Mouse (Mus musculus) limb, embryonic 15.5 days (tissue): ENCODE data around the gene Tead1. TPM values are rescaled to one million over a fixed set of nuclear protein-coding genes. Genes with fewer than 3 reads are reported as not detected.

ENCODE experiments used
- ATAC-seq: fragments of 200-750 bp; cut with Nextera tagmentation; 2 replicates; pipeline ENCODE4 v1.8.0; 2017; ENCODE audit warnings: low read depth, moderate TSS enrichment; ENCODE audit not compliant: insufficient number of reproducible peaks, low FRiP score, low TSS enrichment
- H3K27ac ChIP-seq: fragments of 300-500 bp; sonication (generic); 2 replicates; pipeline ENCODE4 v1.5.1; 2015; ENCODE audit warnings: moderate library complexity, mild to moderate bottlenecking, inconsistent platforms
- H3K27me3 ChIP-seq: fragments of 300-500 bp; sonication (generic); 2 replicates; pipeline ENCODE4 v1.6.1; 2015; ENCODE audit warnings: inconsistent platforms
- H3K36me3 ChIP-seq: fragments of 300-500 bp; sonication (generic); 2 replicates; pipeline ENCODE4 v1.6.1; 2015; ENCODE audit warnings: inconsistent platforms
- H3K4me1 ChIP-seq: fragments of 300-500 bp; sonication (generic); 2 replicates; pipeline ENCODE4 v1.6.1; 2015; ENCODE audit warnings: inconsistent platforms
- H3K4me2 ChIP-seq: fragments of 300-500 bp; sonication (generic); 2 replicates; pipeline ENCODE4 v1.6.1; 2015; ENCODE audit warnings: mild to moderate bottlenecking, inconsistent platforms
- H3K4me3 ChIP-seq: fragments of 300-500 bp; sonication (generic); 2 replicates; pipeline ENCODE4 v1.5.1; 2015; ENCODE audit warnings: mild to moderate bottlenecking, inconsistent platforms
- H3K9ac ChIP-seq: fragments of 300-500 bp; sonication (generic); 2 replicates; pipeline ENCODE4 v1.6.1; 2015; ENCODE audit warnings: inconsistent platforms
- H3K9me3 ChIP-seq: fragments of 300-500 bp; sonication (generic); 2 replicates; pipeline ENCODE4 v1.6.1; 2016; ENCODE audit warnings: inconsistent platforms
- WGBS: fragments of 180-500 bp; shearing (Covaris S2); methylation state at CpG from one replicate; pipeline ENCODE4 v1.1.7; 2015; 5-methylcytosine and 5-hydroxymethylcytosine counted together
- polyA plus RNA-seq: library from polyadenylated mRNA; unstranded; fragments of >200 nt; fragmentation: Nextera tagmentation; extraction: Ambion mirVana; gene quantifications from 2 replicates; pipeline ENCODE4 v1.2.1, GENCODE M21; 2015

Tead1 gene
- polyA plus RNA-seq, 1 experiment from 2014 or later, result 24.5 TPM

DNA sequence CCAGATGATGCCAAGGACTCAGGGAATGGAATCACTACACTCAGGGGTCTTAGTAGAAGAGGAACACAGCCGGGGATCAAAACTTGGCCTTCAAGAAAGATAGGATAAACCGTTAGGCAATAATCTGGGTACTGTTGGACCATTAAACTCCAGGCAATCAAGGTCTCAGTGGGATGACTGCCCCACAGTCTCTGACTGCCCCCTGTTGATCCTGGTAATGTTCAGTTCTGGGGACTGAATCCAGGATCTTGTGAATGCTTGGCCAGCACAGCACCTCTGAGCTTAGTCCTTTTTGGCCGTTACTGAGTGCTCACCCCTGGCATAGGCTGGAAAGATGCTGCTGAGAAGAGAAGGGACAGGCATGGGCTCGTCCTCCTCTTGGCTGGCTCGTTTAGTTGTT is 34.4 kb downstream of the Tead1 start:
- H3K27me3 ChIP-seq, result no peaks in the 10 kb centered on the region
- ATAC-seq, result no peak
- peaks cover 46% of the 10 kb centered on the region for H3K4me1 ChIP-seq
- 38% methylated on average over 5 of the region's 5 CpGs for WGBS
- H3K9me3 ChIP-seq, result no peaks in the 10 kb centered on the region
- H3K27ac ChIP-seq, result no peak overlapping the region
- no peaks in the 10 kb centered on the region for H3K36me3 ChIP-seq
- no peak overlapping the region for H3K4me3 ChIP-seq
- H3K9ac ChIP-seq, result no peak overlapping the region
- H3K4me2 ChIP-seq, result no peak overlapping the region

DNA sequence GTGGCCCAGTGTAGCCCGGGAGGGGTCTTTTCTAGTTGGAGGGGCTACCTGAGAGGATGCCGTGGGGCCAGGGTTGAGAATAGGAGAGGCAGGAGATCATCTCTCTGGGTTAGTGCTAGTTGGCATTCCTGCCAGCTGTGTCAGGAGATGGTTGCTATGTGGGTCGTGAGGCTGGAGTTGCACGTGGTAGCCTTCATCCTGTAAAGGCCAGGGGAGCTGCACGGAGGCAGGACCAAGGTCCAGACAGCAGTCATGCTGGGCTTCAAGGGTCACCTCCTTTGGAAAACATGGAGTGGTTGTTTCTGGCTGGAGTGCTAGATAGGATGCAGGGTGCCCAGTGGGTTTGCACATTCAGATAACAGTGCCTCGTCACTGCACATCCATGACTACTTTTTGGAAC is 35.7 kb downstream of the Tead1 start:
- Histone ChIP-seq H3K27ac (no peak overlapping the region), H3K4me3 (no peak overlapping the region), H3K9ac (no peak overlapping the region), H3K4me2 (no peak overlapping the region), H3K4me1 (peaks cover 43% of the 10 kb centered on the region), H3K36me3 (no peaks in the 10 kb centered on the region), H3K27me3 (no peaks in the 10 kb centered on the region), H3K9me3 (no peaks in the 10 kb centered on the region)
- 79% methylated on average over 6 of the region's 6 CpGs for WGBS
- no peak for ATAC-seq

DNA sequence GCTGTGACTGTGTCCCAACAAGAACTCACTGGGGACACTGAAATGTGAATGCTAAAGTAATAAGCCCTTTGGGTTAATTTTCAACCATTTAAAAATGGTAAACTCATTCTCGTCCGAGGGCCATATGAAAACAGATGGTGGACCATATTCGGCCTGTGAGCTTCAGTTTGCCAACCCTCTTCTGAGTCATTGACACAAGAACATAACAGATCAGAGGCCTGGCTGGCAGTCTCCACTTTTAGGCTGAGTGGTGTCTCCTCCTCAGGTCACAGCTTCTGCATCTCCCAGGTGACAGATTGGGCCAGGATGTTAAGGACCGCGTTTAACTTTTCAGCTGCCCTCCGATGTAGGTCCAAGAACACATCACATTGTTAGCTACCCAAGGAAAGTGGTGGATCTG is 37.6 kb downstream of the Tead1 start:
- Histone ChIP-seq H3K27ac (no peak overlapping the region), H3K4me2 (no peak overlapping the region), H3K4me1 (peaks cover 47% of the 10 kb centered on the region), H3K36me3 (no peaks in the 10 kb centered on the region), H3K4me3 (no peak overlapping the region), H3K9ac (no peak overlapping the region), H3K27me3 (no peaks in the 10 kb centered on the region), H3K9me3 (no peaks in the 10 kb centered on the region)
- 71% methylated on average over 6 of the region's 6 CpGs for WGBS
- no peak for ATAC-seq

DNA sequence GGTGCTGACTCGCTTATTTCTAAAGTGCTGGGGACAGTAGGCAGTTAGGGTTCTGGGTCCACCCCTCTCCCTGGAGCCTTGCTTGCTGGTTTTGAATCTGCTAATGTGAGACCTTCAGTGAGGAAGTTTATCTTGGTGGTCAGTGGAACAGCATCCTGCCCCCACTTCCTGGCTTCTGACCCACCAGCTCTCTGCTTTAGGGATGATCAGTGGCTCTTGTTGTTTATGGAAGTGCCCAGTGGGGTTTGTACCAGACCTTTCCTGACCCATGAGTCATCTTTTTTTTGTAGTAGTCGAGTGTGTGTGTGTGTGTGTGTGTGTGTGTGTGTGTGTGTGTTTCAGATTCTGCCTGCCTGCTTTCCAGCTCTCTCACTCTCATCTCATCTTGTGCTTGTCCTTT is 38.6 kb downstream of the Tead1 start:
- no peak overlapping the region for H3K4me3 ChIP-seq
- no peaks in the 10 kb centered on the region for H3K27me3 ChIP-seq
- H3K36me3 ChIP-seq, result no peaks in the 10 kb centered on the region
- H3K27ac ChIP-seq, result no peak overlapping the region
- H3K9me3 ChIP-seq, result no peaks in the 10 kb centered on the region
- 27% methylated on average over 2 of the region's 2 CpGs for WGBS
- ATAC-seq, result no peak
- no peak overlapping the region for H3K9ac ChIP-seq
- no peak overlapping the region for H3K4me2 ChIP-seq
- peaks cover 48% of the 10 kb centered on the region for H3K4me1 ChIP-seq

DNA sequence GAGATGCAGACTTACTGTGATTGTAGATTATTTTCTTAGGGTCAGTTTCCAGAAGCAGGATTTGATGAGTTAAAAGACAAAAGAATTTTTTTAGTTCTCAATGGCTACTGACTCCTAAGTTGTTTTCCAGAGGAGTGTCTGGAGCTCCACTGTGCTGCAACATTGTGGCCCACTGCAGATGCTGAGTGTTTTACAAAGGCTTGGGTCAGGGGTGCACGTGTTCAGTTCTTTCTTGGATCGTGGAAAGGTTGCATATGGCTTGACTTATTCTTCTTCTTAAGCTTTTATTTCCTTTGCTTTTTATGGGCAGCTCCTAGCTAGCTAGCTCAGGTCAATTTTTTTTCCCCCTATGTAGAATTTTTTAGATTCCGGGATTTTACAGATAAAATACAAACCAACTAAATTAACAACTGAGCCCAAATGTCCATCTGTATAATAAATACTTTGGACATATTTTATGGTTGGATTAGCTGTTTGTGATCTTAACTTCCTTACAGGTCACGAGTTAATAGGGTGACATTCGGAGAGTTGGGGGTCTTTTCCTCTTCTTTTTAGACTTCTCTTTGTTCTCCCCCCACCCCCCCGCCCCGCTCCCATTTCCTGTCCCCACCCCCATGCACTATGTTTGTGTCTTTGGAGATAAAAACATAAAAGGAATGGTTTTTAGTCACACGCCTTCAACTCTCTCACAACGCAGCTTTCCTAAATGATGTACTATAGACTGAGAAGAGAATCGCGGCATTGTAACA is 40.5 kb downstream of the Tead1 start:
- Histone ChIP-seq H3K4me3 (no peak overlapping the region), H3K9me3 (no peaks in the 10 kb centered on the region), H3K27ac (peak overlapping the region; percentile 74; the same call in 1 of the 2 replicates), H3K27me3 (no peaks in the 10 kb centered on the region), H3K4me1 (peaks cover 39% of the 10 kb centered on the region), H3K4me2 (peak overlapping the region; percentile 43), H3K36me3 (no peaks in the 10 kb centered on the region), H3K9ac (no peak overlapping the region)
- ATAC-seq, result no peak
- WGBS, result 14% methylated on average over 11 of the region's 11 CpGs

DNA sequence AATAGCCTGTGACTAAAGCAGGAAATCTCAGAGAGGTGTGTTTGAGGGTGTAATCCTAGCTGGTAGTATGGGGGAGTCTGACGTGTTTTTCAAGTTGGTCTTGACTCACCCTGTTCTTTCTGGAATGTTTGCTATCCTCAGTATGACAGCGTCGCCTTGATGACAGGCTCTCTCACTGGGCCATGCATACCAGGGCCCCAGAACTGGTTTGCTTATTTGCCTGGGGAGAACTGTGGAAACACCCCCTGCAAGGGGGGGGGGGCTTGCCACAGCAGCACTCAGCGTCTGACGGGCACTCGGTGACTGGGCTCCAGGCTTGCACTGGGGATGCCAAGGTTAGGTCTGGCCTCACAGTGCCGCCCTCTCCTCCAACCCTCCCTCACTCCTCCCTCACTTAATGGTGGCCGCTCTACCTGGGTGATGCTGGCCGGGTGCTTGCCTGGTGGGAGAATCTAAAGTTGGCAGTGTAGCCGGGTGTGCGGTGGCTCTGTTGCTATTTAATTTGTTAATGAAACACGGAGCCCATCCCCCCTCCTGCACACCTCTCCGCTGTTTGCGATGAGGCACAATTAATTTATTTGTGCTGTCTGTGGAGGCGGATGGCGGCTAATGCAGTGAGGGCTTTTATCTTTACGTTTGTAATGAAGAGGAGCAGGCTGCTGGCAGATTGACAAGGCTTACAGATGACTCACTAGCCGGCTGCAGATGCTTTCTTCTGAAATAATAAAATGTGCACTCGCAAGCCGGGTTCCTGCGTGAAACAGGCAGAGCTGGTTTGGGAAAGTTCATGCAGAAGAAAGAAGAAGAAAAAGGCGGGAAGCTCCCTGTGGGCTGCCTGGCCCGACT is 41.2 kb downstream of the Tead1 start:
- Histone ChIP-seq H3K4me3 (peak overlapping the region; percentile 9; the same call in 1 of the 2 replicates), H3K36me3 (no peaks in the 10 kb centered on the region), H3K9ac (no peak overlapping the region; the same call in 1 of the 2 replicates), H3K4me1 (peaks cover 39% of the 10 kb centered on the region), H3K9me3 (no peaks in the 10 kb centered on the region), H3K27me3 (no peaks in the 10 kb centered on the region), H3K4me2 (peak overlapping the region; percentile 43), H3K27ac (peak overlapping the region; percentile 74)
- peak; percentile 68 for ATAC-seq
- 4% methylated on average over 23 of the region's 23 CpGs for WGBS

DNA sequence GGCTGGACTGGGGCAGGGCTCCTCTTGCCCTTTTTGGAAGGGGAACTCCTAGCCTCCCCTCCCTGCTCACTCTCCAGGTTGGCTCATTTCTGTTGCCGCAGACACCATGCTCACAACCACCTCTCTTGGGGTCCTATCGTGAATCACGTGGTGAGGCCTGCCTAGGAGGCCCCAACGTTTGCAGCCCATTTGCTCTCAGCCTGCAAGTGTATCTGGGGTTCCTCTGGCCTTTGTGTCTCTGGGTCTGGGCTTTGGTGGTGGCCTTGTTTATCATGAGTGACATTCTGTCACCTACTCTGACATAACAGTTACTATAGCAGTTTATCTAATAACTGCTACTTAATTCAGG is 41.8 kb downstream of the Tead1 start:
- Histone ChIP-seq H3K4me3 (no peak overlapping the region), H3K4me2 (peak overlapping the region; percentile 43), H3K9me3 (no peaks in the 10 kb centered on the region), H3K4me1 (peaks cover 42% of the 10 kb centered on the region), H3K9ac (no peak overlapping the region; the same call in 1 of the 2 replicates), H3K36me3 (no peaks in the 10 kb centered on the region), H3K27ac (peak overlapping the region; percentile 71), H3K27me3 (no peaks in the 10 kb centered on the region)
- WGBS, result 7% methylated on average over 4 of the region's 4 CpGs
- ATAC-seq, result no peak

DNA sequence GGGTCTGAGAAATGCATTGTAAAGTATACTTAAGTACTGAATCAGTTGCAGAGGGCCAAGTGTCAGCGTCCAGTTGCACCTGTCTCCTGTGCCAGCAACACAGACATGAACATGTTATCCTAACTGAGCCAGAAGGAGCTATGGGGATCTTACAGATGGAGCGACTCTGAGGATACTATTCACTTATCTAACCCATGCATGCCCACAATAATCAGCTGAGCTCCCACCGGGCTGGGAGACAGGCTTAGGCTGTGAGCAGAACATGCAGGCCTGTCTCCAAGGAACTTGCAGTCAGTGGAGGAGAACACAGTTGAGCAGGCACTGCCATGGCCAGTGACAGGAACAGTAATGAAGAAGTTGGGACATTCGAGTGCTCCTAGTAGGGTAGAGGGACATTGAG is 42.7 kb downstream of the Tead1 start:
- Histone ChIP-seq H3K9ac (no peak overlapping the region), H3K27me3 (no peaks in the 10 kb centered on the region), H3K9me3 (no peaks in the 10 kb centered on the region), H3K4me1 (peaks cover 35% of the 10 kb centered on the region), H3K4me3 (no peak overlapping the region), H3K27ac (no peak overlapping the region), H3K36me3 (no peaks in the 10 kb centered on the region), H3K4me2 (no peak overlapping the region)
- WGBS, result 82% methylated on average over 4 of the region's 4 CpGs
- no peak for ATAC-seq

DNA sequence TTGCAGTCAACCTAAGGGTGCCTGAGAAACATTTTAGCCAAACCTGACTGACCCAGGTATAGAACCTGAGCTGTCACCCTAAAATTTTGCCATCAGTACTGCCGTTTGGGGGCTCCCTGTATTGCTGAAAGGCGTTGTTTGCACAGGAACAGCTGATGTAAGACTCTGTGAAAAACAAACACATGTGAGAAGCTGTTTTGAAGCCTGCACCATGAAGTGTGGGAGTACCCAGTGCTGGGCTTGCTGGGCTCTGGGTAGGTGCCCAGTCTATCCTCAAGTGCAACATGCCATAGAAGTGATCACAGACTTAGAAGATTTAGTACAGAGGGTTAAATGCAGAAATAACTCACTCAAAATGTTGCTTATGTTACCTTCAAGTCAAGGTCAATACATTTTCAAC is 49.3 kb downstream of the Tead1 start:
- Histone ChIP-seq H3K27me3 (no peaks in the 10 kb centered on the region), H3K9me3 (no peaks in the 10 kb centered on the region), H3K4me3 (no peak overlapping the region), H3K27ac (no peak overlapping the region), H3K9ac (no peak overlapping the region), H3K4me2 (no peak overlapping the region), H3K36me3 (no peaks in the 10 kb centered on the region), H3K4me1 (peaks cover 37% of the 10 kb centered on the region)
- WGBS, result 51% methylated on average over 2 of the region's 2 CpGs
- no peak for ATAC-seq

DNA sequence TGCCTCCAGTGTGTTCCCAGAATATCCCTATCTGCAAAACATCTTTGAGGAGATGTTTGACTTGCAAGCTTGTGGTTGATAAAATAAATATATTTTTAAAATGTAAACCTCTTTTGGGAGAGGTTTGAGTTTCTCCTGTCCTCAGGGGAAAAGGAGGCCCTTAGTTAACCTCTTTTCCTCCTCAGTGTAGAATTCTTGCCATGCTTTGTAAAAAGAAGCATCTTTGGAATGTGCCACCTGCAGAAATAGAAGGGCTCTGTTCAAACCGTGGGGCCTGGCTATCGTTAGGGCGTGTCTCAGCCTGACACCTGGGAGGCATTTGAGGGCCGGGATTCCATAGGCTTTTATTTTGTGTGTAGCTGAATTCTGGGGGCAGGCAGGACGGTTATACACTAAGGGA is 51.1 kb downstream of the Tead1 start:
- no peak overlapping the region for H3K9ac ChIP-seq
- no peaks in the 10 kb centered on the region for H3K9me3 ChIP-seq
- ATAC-seq, result no peak
- no peak overlapping the region for H3K4me3 ChIP-seq
- no peak overlapping the region for H3K27ac ChIP-seq
- no peak overlapping the region for H3K4me2 ChIP-seq
- 38% methylated on average over 5 of the region's 5 CpGs for WGBS
- peaks cover 40% of the 10 kb centered on the region for H3K4me1 ChIP-seq
- no peaks in the 10 kb centered on the region for H3K36me3 ChIP-seq
- H3K27me3 ChIP-seq, result no peaks in the 10 kb centered on the region

DNA sequence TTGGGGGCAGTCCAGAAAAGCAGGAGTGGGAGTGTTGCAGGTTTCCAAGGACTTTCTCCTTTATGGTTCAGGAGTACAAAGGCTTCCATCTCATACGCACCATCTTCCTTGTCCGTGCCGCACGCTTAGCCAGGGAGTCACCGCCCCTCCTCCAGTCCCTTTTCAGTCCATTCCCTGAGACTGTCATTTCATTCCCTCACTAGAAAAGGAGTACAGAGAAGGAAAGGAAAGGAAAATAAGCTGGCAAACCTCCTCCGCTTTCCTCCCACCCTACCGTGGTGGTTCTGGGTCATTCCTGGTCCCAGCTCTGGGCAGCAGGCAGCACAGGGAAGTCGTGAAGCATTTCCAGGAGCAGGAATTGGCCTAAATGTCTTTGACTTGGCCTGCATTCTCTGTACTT is 52.5 kb downstream of the Tead1 start:
- no peak overlapping the region for H3K9ac ChIP-seq
- no peaks in the 10 kb centered on the region for H3K36me3 ChIP-seq
- no peaks in the 10 kb centered on the region for H3K27me3 ChIP-seq
- no peak for ATAC-seq
- WGBS, result 73% methylated on average over 8 of the region's 8 CpGs
- H3K4me2 ChIP-seq, result no peak overlapping the region
- H3K4me1 ChIP-seq, result peaks cover 37% of the 10 kb centered on the region
- H3K27ac ChIP-seq, result 0 out of 2 replicates have a peak overlapping the region, but pooled peaks have one; percentile 17
- H3K9me3 ChIP-seq, result no peaks in the 10 kb centered on the region
- H3K4me3 ChIP-seq, result no peak overlapping the region

DNA sequence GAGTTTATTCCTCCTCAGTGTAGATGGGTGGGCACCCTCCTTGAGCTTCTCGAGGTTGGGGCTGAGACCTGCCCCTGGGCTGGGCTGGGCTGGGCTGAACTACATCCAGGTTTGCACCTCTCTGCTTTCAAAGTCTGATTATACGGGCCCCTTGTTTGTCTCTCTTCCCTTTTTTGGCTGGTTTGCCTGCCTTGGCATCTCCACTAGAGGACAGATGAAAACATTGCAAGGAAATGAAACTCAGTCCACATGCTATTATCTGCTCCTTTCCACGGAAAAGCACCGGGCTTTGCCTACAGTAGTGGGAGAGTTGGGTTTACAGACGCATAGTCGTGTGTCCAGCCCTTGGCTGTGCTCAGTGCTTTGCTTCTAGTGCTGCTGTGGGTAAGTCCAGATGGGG is 60.1 kb downstream of the Tead1 start:
- Histone ChIP-seq H3K9me3 (no peaks in the 10 kb centered on the region), H3K36me3 (no peaks in the 10 kb centered on the region), H3K4me1 (peaks cover 33% of the 10 kb centered on the region), H3K4me2 (no peak overlapping the region), H3K4me3 (no peak overlapping the region), H3K9ac (no peak overlapping the region), H3K27ac (no peak overlapping the region), H3K27me3 (no peaks in the 10 kb centered on the region)
- ATAC-seq, result no peak
- 62% methylated on average over 6 of the region's 6 CpGs for WGBS
